16 mouse cellular contexts compared by ENCODE assay signal in genomic region chr15:72334497-72334896, GRCm38 (mm10).
"Had no signal": no experiment of that assay in that cellular context is flagged by ENCODE, and none has a peak within 500 bp of the region (broad histone marks: within the 10 kb centered on the region; RNA-seq: fewer than 3 reads in every experiment).

No protein-coding gene starts in this region.

- H3K4me2 ChIP-seq: limb, embryonic 12.5 days; limb, embryonic 15.5 days; liver, embryonic 11.5 days; lung, embryonic 14.5 days had no signal

- H3K36me3 ChIP-seq: limb, embryonic 12.5 days; limb, embryonic 15.5 days had no signal

- H3K9ac ChIP-seq: limb, embryonic 12.5 days; limb, embryonic 15.5 days; liver, embryonic 14.5 days; liver, postnatal 0 days; lung, embryonic 14.5 days had no signal

- H3K27me3 ChIP-seq: limb, embryonic 12.5 days; limb, embryonic 15.5 days had no signal

- H3K4me1 ChIP-seq: limb, embryonic 12.5 days; limb, embryonic 15.5 days had no signal

- H3K4me3 ChIP-seq: limb, embryonic 12.5 days; limb, embryonic 15.5 days had no signal

- H3K9me3 ChIP-seq: limb, embryonic 12.5 days; limb, embryonic 15.5 days had no signal

- ATAC-seq: intestine, postnatal 0 days; liver, postnatal 0 days; lung, postnatal 0 days had no signal

- DNase-seq: kidney, adult 2 months; kidney, postnatal 36 days; layer of hippocampus, postnatal 36 days; left cerebral cortex, postnatal 4 days; liver, postnatal 0 days; lung, embryonic 14.5 days; thymus, postnatal 25 days had no signal

- H3K27ac ChIP-seq: kidney, postnatal 0 days; limb, embryonic 12.5 days; limb, embryonic 15.5 days; liver, embryonic 14.5 days; macrophage; stomach, postnatal 0 days had no signal
